Mouse (Mus musculus) left cerebral cortex, adult 2 months (tissue): Measurements from ENCODE around the gene Zc3hav1. TPM values are rescaled to one million over a fixed set of nuclear protein-coding genes. Genes with fewer than 3 reads are reported as not detected.
"Not testable (repeated sequence)": the region's sequence is repeated elsewhere in the genome, so short reads cannot be mapped to it uniquely, and the experiment has no call there.

Experiments used
- DNase-seq, 2 experiments: peaks; one replicate each; pipeline ENCODE4 v3.0.0; 2021 to 2022; ENCODE audit warnings: low spot score in 2 of 2, mixed read lengths in 1 of 2; ENCODE audit errors: extremely low spot score in 1 of 2
- H3K27ac ChIP-seq: fragments of 200-600 bp; 2 replicates; pipeline ENCODE4 v1.8.1; 2022
- H3K4me3 ChIP-seq: fragments of 200-600 bp; 2 replicates; pipeline ENCODE4 v1.8.1; 2022
- CTCF ChIP-seq: fragments of 200-600 bp; IDR thresholded peaks from 2 replicates; pipeline ENCODE4 v1.8.1; 2022; ENCODE audit warnings: antibody characterized with exemption, mild to moderate bottlenecking, moderate library complexity
- intact Hi-C: fragments of 180-260 bp; cut with DNase I; formaldehyde crosslinking; loops from one replicate; pipeline ENCODE4 v1.15.1; 2025
- total RNA-seq, 2 experiments: library from RNA; stranded (reverse); gene quantifications; 2 replicates each; pipeline ENCODE4 v1.2.3; 2021

Zc3hav1 gene
- total RNA-seq, 2 experiments from 2014 or later, result 2.5 to 3.1 TPM

DNA sequence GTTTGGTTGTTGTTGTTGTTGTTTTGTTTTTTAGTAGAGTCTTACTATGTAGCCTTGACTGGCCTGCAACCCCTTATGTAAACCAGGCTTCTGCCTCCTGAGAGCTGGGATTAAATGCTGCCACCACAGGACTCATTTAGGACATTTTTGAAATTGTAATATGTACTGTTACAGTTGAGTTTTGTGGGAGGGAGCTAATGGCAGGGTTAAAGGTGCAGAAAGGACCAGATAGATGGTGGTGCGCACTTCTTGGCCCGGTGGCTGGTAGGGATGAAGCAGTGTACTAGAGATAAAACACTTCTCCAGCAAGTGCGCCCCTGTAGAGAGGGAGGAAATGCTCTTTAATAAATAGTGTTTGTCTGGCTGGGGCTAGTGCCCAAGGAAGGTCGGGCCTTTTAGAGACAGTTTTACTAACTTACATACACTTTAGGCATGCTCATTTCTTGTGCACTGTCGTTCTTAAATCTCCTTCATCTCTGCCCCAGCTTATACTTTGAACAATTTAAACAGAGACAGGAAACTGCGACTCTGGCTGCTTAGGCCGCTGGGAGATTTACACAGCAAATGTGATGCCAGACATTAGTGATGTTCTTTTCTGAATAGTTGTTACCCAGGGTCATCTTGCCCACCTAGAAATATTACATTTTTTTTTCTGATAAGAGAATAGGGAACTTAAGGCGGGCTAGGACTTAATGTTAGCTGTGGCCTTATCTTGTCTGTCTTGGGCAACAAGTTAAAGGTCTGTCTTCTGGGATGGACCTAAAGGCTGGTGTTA, 4.0 kb upstream of the Zc3hav1 start:
- no peak overlapping the region for H3K4me3 ChIP-seq
- DNase-seq, result no peak
- intact Hi-C loops, result no loop called here

DNA sequence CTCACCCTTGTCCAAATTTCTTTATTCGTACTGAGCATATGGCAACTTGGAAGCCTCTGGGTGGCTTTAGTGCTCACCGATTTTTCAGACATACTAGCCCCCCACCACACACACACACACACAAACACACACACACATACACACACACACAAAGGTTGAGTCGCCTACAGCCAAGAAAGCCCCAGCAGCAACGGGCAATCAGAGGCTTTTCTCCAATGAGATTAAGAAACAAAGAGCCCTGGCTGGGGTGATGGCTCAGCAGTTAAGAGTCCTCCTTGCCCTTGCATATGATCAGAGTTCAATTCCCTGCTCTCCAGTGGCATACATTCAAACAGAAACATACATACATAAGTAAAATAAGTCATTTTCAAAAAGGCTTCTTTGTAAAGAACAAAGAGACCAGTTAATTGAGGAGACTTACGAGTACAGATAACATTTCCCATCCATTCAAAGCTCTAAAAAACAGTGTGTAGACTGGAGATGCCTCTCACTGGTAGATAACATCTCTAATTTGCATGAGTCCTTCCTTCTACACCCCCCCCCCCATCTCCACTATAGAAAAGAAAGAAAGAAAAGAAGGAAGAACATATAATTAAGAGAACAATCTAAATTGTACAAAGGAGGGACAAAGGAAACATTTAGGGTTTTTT, 3.3 kb upstream of the Zc3hav1 start:
- intact Hi-C loops, result no loop called here
- DNase-seq, result no peak
- Histone ChIP-seq H3K4me3 (no peak overlapping the region), H3K27ac (no peak overlapping the region)
- no peak for TF ChIP-seq CTCF

More for the DNA sequence above, 4.0 kb upstream of the Zc3hav1 start:
- no peak overlapping the region for H3K27ac ChIP-seq
- no peak for TF ChIP-seq CTCF

DNA sequence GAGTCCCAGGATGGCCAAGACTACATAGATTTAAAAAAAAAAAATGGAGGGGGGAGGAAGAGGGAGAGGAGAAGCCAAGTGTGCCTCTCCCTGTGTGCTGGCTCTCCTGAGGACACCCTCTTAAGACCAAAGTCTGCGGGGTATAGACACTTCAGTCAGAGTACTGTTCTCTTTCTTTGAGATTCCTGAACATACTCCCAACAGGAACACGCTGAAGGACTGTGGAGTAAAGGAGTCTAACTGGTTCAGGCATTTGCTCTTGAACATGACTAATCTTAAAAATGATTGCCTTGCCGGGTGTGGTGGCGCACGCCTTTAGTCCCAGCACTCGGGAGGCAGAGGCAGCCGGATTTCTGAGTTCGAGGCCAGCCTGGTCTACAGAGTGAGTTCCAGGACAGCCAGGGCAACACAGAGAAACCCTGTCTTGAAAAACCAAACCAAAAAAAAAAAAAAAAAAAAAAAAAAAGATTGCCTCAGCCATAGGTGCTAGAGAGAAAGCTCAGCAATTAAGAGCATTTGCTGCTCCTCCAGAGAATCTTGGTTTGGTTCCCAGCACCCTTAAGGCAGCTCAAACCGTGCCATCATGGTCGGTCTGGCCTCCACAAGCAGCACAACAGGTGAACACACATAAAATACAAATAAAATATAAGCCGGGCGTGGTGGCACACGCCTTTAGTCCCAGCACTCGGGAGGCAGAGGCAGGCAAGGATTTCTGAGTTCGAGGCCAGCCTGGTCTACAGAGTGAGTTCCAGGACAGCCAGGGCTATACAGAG, 2.4 kb upstream of the Zc3hav1 start:
- H3K27ac ChIP-seq, intact Hi-C loops, DNase-seq, H3K4me3 ChIP-seq: not testable (repeated sequence)

DNA sequence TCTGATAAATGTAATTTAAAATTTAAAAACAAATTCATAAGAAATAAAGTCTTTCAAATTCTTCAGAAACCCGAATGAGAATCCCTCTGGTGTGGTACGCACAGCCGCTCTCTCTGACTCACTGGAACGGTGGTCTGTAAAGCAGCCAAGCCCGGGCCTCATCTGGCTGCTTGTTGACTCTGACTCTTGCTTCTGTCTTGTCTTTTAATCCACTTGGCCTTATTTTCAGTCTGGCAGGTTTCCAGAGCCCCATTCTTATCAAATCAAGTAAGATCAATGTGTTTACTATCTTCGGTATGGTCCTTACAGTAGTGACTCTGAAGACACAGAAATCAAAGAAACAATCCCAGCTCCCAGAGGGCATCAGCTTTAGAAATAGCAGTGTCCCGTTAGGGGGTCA, 1.5 kb upstream of the Zc3hav1 start:
- intact Hi-C loops, result no loop called here
- no peak for DNase-seq

DNA sequence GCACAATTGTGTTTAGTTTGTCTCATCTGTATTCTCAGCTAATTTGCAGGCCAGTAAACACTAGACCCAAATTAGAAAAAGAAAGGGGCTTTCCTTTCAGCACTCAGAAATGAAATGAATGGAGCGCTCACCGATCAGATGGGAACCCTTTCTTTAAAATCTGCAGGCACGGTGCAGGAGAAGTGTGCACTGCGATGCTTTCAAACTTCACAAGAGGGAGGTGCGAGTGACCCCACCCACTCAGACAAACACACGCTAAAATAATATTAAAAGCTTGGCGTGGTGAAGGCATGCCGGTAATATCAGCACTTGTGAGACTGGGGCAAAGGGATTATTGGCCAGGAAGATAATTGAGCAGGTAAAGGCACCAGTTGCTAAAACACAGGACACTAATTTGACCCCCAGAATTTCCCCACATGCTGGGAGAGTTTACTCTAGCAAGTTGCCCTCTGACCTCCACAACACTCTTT, 986 bp upstream of the Zc3hav1 start:
- intact Hi-C loops, result no loop called here
- no peak for TF ChIP-seq CTCF
- DNase-seq, result no peak
- H3K27ac ChIP-seq, result no peak overlapping the region
- H3K4me3 ChIP-seq, result no peak overlapping the region

More for the DNA sequence above, 1.5 kb upstream of the Zc3hav1 start:
- Histone ChIP-seq H3K4me3 (no peak overlapping the region), H3K27ac (no peak overlapping the region)
- TF ChIP-seq CTCF, result no peak

DNA sequence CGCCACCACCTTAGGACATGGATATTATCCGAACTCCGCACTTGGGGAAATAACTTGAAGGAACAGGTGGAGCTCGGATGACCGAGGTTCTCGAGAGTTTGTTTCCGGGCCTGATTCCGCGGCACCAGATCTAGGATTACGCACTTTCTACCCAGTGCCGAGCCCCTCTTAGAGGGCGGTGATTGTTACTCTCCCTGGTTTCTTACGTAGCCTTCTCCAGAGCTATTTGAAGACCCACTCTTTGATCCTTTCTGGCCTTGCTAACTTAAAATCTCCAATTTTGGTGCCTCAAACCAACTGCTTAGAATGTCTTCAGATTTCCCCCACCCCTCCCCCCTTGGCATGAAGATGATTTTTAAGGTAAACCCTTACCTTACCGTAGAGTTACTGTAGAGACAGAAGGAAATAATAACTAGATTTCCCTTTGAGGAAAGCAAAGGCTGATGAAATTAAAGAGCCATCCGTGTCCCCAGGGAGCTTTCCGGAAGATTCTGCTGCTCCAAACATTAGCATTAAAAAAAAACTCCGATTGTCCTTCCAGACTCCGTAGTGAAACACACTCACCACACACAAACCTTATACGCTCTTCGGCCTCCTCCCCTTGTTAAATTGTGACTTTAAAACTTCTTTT, 435 bp upstream of the Zc3hav1 start:
- DNase-seq, result no peak
- Histone ChIP-seq H3K27ac (peak overlapping the region; percentile 34), H3K4me3 (peak overlapping the region; percentile 45)
- no peak for TF ChIP-seq CTCF
- intact Hi-C loops, result no loop called here

DNA sequence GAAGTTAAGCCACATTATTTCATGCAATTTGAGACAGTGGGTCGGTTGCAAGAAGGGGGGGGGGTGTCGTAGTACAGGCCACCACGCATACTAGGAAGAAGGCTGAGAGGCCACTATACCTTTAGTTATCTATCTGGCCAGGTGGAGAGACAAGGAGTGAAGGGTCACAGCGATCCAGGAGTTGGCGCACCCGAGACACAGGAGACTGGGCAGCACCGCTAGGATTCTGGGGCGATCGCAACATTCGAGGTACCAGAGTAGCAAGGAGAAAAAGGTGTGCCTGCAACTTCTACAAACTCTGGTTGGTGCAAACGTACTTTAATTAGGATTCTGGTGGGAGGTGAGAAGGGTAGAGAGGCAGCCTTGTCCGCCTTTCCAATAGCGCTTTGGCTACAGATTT, 1.2 kb downstream of the Zc3hav1 start:
- DNase-seq, result no peak
- H3K4me3 ChIP-seq, result peak overlapping the region; percentile 45; the same call in 1 of the 2 replicates
- intact Hi-C loops, result no loop called here
- H3K27ac ChIP-seq, result no peak overlapping the region
- TF ChIP-seq CTCF, result no peak

DNA sequence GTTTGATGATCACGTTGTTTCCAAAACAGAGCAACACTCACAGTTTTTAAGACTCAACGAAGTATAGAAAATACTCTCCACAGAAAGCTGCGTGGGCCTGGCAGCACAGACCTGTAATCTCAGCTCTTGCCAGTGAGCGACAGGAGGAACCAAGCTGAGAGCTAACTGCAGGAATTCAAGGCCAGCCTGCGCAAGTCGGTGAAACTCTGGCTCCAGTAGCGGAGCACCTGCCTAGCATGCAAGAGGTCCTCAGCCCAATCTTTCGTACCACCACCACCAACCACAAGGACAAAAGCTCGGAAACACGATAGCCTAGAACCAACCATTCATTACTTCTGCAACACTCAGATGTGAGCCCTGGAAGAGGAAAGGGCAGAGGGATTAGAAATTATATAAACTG, 2.0 kb downstream of the Zc3hav1 start:
- Histone ChIP-seq H3K27ac (no peak overlapping the region), H3K4me3 (no peak overlapping the region)
- no peak for DNase-seq
- TF ChIP-seq CTCF, result no peak
- intact Hi-C loops, result no loop called here

DNA sequence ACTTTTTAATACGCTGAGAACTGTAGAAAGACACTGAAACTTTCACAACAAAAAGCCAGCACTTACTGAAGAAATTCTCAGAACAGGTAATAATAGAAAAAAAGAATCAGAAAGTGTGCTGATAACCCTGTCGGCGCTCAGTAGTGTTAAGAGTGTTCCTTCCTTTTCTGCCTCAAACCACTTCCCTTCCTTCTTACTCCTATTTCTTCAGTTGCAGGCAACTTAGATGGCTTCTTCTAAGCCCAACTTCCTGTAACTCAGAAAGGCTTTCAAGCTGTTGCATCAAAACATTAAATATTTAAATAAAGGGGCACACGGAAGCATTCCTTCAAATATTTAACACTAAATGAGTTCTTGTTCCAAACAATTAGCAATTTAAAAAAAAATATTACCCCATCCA, 2.5 kb downstream of the Zc3hav1 start:
- intact Hi-C loops, result no loop called here
- Histone ChIP-seq H3K27ac (no peak overlapping the region), H3K4me3 (no peak overlapping the region)
- no peak for TF ChIP-seq CTCF
- DNase-seq, result no peak

DNA sequence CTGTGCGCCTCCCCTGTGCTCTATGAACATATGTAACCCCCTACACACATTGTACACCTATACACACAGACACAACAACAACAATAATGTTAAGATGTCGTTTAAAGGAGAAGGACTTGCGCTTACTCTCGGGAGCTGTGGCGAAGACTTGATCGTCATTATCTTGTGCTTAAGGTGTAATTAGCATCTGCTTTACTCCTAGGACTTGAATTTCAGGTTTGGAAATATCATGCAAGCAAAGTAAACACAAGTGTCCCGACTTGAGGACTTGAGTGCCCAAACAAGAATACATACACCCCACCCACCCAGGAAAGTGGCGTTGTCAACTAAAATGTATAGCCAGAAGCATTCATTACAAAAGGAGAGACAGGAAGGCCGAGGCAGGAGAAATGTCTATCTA, 4.6 kb downstream of the Zc3hav1 start:
- intact Hi-C loops, result no loop called here
- no peak for TF ChIP-seq CTCF
- DNase-seq, result no peak
- no peak overlapping the region for H3K4me3 ChIP-seq
- no peak overlapping the region for H3K27ac ChIP-seq

DNA sequence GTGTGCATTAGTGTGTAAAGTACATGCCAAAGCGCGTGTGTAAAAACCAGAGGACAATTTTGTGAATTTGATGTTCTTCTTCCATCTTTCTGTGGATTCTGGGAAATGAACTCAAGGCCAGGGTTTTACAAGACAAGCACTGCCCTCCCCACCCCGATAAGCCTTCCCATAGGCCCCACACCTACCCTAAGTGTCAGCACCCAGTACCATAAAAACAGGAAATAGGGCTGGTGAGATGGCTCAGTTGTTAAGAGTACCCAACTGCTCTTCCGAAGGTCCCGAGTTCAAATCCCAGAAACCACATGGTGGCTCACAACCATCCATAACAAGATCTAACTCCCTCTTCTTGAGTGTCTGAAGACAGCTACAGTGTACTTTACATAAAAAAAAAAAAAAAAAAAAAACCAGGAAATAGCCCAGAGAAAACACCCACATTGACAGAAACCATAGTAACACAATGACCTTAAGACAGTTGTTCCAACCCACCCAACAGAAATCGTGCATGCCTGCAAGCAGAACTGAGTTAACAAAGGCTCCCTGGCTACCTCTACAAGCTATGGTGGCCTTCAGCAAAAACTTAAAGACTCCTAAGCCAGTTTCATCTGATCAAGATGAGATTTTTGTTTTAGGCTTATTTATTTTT, 5.5 kb downstream of the Zc3hav1 start:
- no peak overlapping the region for H3K4me3 ChIP-seq
- no peak overlapping the region for H3K27ac ChIP-seq
- no peak for TF ChIP-seq CTCF
- no peak for DNase-seq
- intact Hi-C loops, result no loop called here
